Mouse (Mus musculus): Measurements from ENCODE around the gene Wdcp. TPM values are rescaled to one million over a fixed set of nuclear protein-coding genes. Genes with fewer than 3 reads are reported as not detected.

The Wdcp gene
- polyA plus RNA-seq, 1 experiment = 3.8 TPM

- Histone ChIP-seq H3K4me1 (ENCODE audit: control insufficient read depth, insufficient read depth, low read length) (no peaks in the 10 kb centered on the region), H3K27ac (ENCODE audit: control insufficient read depth, insufficient read depth, low read depth, low read length) (no peak overlapping the region), H3K27me3 (ENCODE audit: control insufficient read depth, insufficient read depth, low read length) (no peaks in the 10 kb centered on the region), H3K36me3 (ENCODE audit: control insufficient read depth, insufficient read depth, low read length) (no peaks in the 10 kb centered on the region), H3K4me3 (ENCODE audit: control insufficient read depth, low read depth, low read length) (no peak overlapping the region)
- no peak for TF ChIP-seq CTCF (IDR thresholded peaks at IDR 0.05; ENCODE audit: control insufficient read depth, insufficient read depth, insufficient replicate concordance, low read depth, low read length)
- no peak for TF ChIP-seq POLR2A (IDR thresholded peaks at IDR 0.05; ENCODE audit: control insufficient read depth, low read depth, low read length)
These were observed 54.9 kb downstream of the Wdcp start for GRCm38 (mm10) chr12:4898024-4898423.

- H3K27ac ChIP-seq (ENCODE audit: control insufficient read depth, insufficient read depth, low read depth, low read length) = no peak overlapping the region
- TF ChIP-seq POLR2A (IDR thresholded peaks at IDR 0.05; ENCODE audit: control insufficient read depth, low read depth, low read length) = no peak
- no peak for TF ChIP-seq CTCF (IDR thresholded peaks at IDR 0.05; ENCODE audit: control insufficient read depth, insufficient read depth, insufficient replicate concordance, low read depth, low read length)
- H3K27me3 ChIP-seq (ENCODE audit: control insufficient read depth, insufficient read depth, low read length) = no peaks in the 10 kb centered on the region
- no peak overlapping the region for H3K4me3 ChIP-seq (ENCODE audit: control insufficient read depth, low read depth, low read length)
- peaks cover 6% of the 10 kb centered on the region for H3K4me1 ChIP-seq (ENCODE audit: control insufficient read depth, insufficient read depth, low read length)
- no peaks in the 10 kb centered on the region; the same call in 1 of the 2 replicates for H3K36me3 ChIP-seq (ENCODE audit: control insufficient read depth, insufficient read depth, low read length)
These were observed 62.8 kb downstream of the Wdcp start for GRCm38 (mm10) chr12:4905946-4906345.

GRCm38 (mm10) chr12:4906476-4906875, 63.4 kb downstream of the Wdcp start:
- TF ChIP-seq POLR2A (IDR thresholded peaks at IDR 0.05; ENCODE audit: control insufficient read depth, low read depth, low read length) (no peak), CTCF (IDR thresholded peaks at IDR 0.05; ENCODE audit: control insufficient read depth, insufficient read depth, insufficient replicate concordance, low read depth, low read length) (no peak)
- peak overlapping the region; percentile 89 for H3K27ac ChIP-seq (ENCODE audit: control insufficient read depth, insufficient read depth, low read depth, low read length)
- peaks cover 6% of the 10 kb centered on the region for H3K4me1 ChIP-seq (ENCODE audit: control insufficient read depth, insufficient read depth, low read length)
- peak overlapping the region; percentile 93; the same call in 1 of the 2 replicates for H3K4me3 ChIP-seq (ENCODE audit: control insufficient read depth, low read depth, low read length)
- H3K27me3 ChIP-seq (ENCODE audit: control insufficient read depth, insufficient read depth, low read length) = no peaks in the 10 kb centered on the region
- no peaks in the 10 kb centered on the region; the same call in 1 of the 2 replicates for H3K36me3 ChIP-seq (ENCODE audit: control insufficient read depth, insufficient read depth, low read length)

- H3K4me1 ChIP-seq (ENCODE audit: control insufficient read depth, insufficient read depth, low read length) = peaks cover 6% of the 10 kb centered on the region
- no peaks in the 10 kb centered on the region for H3K27me3 ChIP-seq (ENCODE audit: control insufficient read depth, insufficient read depth, low read length)
- TF ChIP-seq CTCF (IDR thresholded peaks at IDR 0.05; ENCODE audit: control insufficient read depth, insufficient read depth, insufficient replicate concordance, low read depth, low read length) (no peak), POLR2A (IDR thresholded peaks at IDR 0.05; ENCODE audit: control insufficient read depth, low read depth, low read length) (peak; percentile 72; the same call in 1 of the 2 replicates)
- peak within 1 kb of the TSS; percentile 93 for H3K4me3 ChIP-seq (ENCODE audit: control insufficient read depth, low read depth, low read length)
- H3K27ac ChIP-seq (ENCODE audit: control insufficient read depth, insufficient read depth, low read depth, low read length) = peak within 1 kb of the TSS; percentile 89
- no peaks in the 10 kb centered on the region; the same call in 1 of the 2 replicates for H3K36me3 ChIP-seq (ENCODE audit: control insufficient read depth, insufficient read depth, low read length)
These were observed 64.1 kb downstream of the Wdcp start, which contains the start of gene Ubxn2a for GRCm38 (mm10) chr12:4906951-4907906. Gene Ubxn2a, minus strand, starts transcription at chr12:4907705.

GRCm38 (mm10) chr12:4908391-4908790, 65.3 kb downstream of the Wdcp start:
- Histone ChIP-seq H3K27ac (ENCODE audit: control insufficient read depth, insufficient read depth, low read depth, low read length) (no peak overlapping the region), H3K4me1 (ENCODE audit: control insufficient read depth, insufficient read depth, low read length) (peaks cover 6% of the 10 kb centered on the region), H3K4me3 (ENCODE audit: control insufficient read depth, low read depth, low read length) (no peak overlapping the region), H3K36me3 (ENCODE audit: control insufficient read depth, insufficient read depth, low read length) (no peaks in the 10 kb centered on the region; the same call in 1 of the 2 replicates), H3K27me3 (ENCODE audit: control insufficient read depth, insufficient read depth, low read length) (no peaks in the 10 kb centered on the region)
- TF ChIP-seq POLR2A (IDR thresholded peaks at IDR 0.05; ENCODE audit: control insufficient read depth, low read depth, low read length) (no peak), CTCF (IDR thresholded peaks at IDR 0.05; ENCODE audit: control insufficient read depth, insufficient read depth, insufficient replicate concordance, low read depth, low read length) (no peak)

Other genes with a start within 250 kb of the Wdcp start
- gene Fam228a, start 104.9 kb upstream of the Wdcp start, polyA plus RNA-seq (2012; rRNA removed) = 14.6 TPM in 2 replicates
- gene Pfn4, start 74.3 kb upstream of the Wdcp start, polyA plus RNA-seq (2012; rRNA removed) = 165 and 173 TPM in 2 replicates
- 13.5 and 16.7 TPM in 2 replicates for gene Fam228b, start 74.0 kb upstream of the Wdcp start, polyA plus RNA-seq (2012; rRNA removed)
- 24.8 and 27.7 TPM in 2 replicates for gene Sf3b6, start 25.8 kb upstream of the Wdcp start, polyA plus RNA-seq (2012; rRNA removed)
- gene Fkbp1b, start 1.7 kb upstream of the Wdcp start, polyA plus RNA-seq (2012; rRNA removed) = 0.47 and 0.68 TPM in 2 replicates
- gene Mfsd2b, start 31.1 kb downstream of the Wdcp start, polyA plus RNA-seq (2012; rRNA removed) = 4.4 and 5.0 TPM in 2 replicates
- 1.4 TPM in 2 replicates for gene Ubxn2a, start 64.4 kb downstream of the Wdcp start, polyA plus RNA-seq (2012; rRNA removed)
- gene Atad2b, start 74.0 kb downstream of the Wdcp start, polyA plus RNA-seq (2012; rRNA removed) = 3.7 and 4.0 TPM in 2 replicates